Mouse (Mus musculus) liver, adult 10 weeks (tissue): ENCODE data around the gene Akr1b7. TPM values are rescaled to one million over a fixed set of nuclear protein-coding genes. Genes with fewer than 3 reads are reported as not detected.

Experiments used
- polyA plus RNA-seq: library from polyadenylated mRNA; stranded (reverse); fragments of 350-450 nt; fragmentation: Illumina TruSeq; extraction: RNeasy Lipid Tissue Mini Kit (QIAGEN cat#74804); gene quantifications from one replicate; pipeline ENCODE4 v1.2.3, GENCODE M21; 2014; ENCODE audit warnings: low read depth, low replicate concordance

Akr1b7 gene
- 2.4 TPM for polyA plus RNA-seq

DNA sequence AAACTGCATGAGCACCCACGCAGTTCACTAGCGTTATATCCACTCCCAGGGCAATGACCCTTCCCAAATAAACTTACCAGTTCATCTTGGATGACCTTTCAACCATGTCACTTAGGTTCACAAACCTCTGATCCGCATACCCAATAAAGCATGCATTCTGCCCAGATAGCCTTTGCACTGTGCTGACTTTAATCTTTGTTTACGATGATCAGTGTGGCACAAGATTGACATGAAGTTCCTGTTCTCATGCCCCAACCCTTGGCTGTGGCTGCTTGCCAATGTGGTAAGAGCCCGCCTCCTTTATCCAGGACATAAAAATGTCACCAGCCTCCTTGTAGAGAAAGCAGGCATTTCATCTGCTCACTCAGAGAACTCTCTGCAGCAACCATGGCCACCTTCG lies at the start of gene Akr1b7:
TSS of gene Akr1b7 (plus strand) at position 312 of the 400 bp plus-strand sequence.

DNA sequence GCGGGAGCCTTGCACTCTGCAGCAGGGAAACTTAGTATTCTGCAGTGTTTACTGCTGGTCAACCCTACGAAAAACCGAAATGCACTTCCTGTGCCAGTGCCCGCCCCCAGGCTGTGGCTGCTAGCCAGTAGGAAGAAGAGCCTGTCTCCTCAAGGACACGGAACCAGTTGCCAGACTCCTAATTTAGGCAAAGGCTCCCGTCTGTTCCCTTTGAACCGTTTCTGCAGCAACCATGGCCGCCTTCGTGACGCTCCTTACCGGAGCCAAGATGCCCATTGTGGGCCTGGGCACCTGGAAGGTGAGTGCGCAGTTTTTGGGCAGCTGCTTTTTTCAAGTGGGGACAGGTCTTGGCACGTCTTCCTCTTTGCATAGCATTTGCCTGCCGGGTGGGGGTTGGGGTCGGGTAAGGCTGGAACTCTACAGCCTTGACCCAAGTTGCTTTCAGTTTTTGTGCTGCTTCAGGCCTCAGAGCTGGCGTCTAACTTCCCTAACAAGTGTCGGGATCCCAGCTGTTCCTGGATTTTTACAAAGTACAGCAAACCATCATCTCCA lies 27.9 kb upstream of the Akr1b7 start, which contains the start of gene Akr1b10:
TSS of gene Akr1b10 (plus strand) at position 109 of the 552 bp plus-strand sequence.

Other genes with a start within 250 kb of the Akr1b7 start
- gene Slc35b4, start 235.2 kb upstream of the Akr1b7 start, polyA plus RNA-seq = 9.2 TPM
- 11.7 TPM for gene Akr1b3, start 94.9 kb upstream of the Akr1b7 start, polyA plus RNA-seq
- 1.3 TPM for gene Akr1b8, start 58.2 kb upstream of the Akr1b7 start, polyA plus RNA-seq
- gene Akr1b10, start 28.1 kb upstream of the Akr1b7 start, polyA plus RNA-seq = 2.5 TPM
- gene Bpgm, start 63.9 kb downstream of the Akr1b7 start, polyA plus RNA-seq = 11.5 TPM
- gene Cald1, start 186.2 kb downstream of the Akr1b7 start, polyA plus RNA-seq = 294 TPM